Mouse (Mus musculus): ENCODE results near the gene Thap12. TPM values are rescaled to one million over a fixed set of nuclear protein-coding genes. Genes with fewer than 3 reads are reported as not detected.

Thap12 gene
- 10 to 100 TPM; 64.2 to 80.5 TPM for total RNA-seq (2021)
- long read RNA-seq, experiment 1, transcript Thap12-204 (5 exons, 607 nt), result minor isoform, 5 of 58 reads
- long read RNA-seq, experiment 1, transcript Thap12-202 (6 exons, 1,123 nt), result minor isoform, 7 of 58 reads
- long read RNA-seq, experiment 1, transcript Thap12-201 (5 exons, 3,723 nt), result major isoform, 39 of 58 reads
- long read RNA-seq, experiment 1, partial matches to known transcripts, result 2 of 58 reads
- long read RNA-seq, experiment 1, other reads (novel, unspliced or antisense), result 5 of 58 reads
- long read RNA-seq, experiment 2, transcript Thap12-202 (6 exons, 1,123 nt), result minor isoform, 9 of 75 reads
- long read RNA-seq, experiment 2, transcript Thap12-201 (5 exons, 3,723 nt), result major isoform, 38 of 75 reads
- long read RNA-seq, experiment 2, partial matches to known transcripts, result 19 of 75 reads
- long read RNA-seq, experiment 2, other reads (novel, unspliced or antisense), result 5 of 75 reads

DNA sequence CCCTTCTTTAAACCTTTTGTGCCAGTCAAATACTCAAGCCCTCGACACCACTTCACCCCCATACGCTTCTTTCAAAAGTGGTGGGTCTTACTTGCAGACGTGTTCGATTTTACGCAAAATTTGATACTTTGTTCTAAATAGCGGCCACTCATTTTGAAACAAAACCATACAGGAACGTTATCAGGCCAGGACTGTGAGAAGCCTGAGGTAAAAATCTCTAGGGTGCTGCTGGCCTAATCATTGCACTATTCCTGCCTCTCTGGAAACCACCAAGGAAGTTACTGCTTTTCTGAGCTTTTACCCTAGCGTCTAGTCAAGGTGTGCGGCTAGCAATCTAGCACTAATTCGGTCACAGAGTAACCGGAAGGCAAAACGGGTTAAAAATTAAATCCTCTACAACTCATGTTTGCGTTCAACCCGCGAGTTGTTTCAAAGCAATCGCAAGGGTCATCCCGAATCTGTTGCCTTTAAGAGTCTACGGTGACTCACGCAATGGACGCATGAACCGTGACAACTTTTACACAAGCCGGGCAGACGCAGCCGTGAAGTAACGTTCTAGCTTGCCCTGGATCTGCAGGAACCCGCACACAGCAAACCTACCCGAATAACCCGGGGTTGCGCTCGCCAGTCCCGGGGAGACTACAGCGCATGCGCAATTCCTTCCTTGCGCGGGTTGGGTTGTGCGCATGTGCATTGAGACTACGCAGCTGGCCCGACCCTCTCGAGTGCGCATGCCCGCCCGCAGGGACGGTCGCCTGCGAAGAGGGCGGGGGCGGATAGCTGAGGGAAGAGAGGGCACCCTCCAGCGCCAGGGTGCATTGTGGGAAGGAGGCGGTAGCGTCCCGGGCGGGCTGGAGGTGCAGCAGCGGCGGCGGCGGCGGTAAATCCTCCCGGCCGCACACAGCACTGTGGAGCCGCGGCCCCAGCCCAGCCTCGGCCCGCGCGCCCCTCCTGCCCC is at the start of gene Thap12:
Gene Thap12 (plus strand): TSS at position 821 of the 958 bp plus-strand sequence.
- peak; percentile 99 for DNase-seq (ENCODE audit: low spot score in 2 of 2)

DNA sequence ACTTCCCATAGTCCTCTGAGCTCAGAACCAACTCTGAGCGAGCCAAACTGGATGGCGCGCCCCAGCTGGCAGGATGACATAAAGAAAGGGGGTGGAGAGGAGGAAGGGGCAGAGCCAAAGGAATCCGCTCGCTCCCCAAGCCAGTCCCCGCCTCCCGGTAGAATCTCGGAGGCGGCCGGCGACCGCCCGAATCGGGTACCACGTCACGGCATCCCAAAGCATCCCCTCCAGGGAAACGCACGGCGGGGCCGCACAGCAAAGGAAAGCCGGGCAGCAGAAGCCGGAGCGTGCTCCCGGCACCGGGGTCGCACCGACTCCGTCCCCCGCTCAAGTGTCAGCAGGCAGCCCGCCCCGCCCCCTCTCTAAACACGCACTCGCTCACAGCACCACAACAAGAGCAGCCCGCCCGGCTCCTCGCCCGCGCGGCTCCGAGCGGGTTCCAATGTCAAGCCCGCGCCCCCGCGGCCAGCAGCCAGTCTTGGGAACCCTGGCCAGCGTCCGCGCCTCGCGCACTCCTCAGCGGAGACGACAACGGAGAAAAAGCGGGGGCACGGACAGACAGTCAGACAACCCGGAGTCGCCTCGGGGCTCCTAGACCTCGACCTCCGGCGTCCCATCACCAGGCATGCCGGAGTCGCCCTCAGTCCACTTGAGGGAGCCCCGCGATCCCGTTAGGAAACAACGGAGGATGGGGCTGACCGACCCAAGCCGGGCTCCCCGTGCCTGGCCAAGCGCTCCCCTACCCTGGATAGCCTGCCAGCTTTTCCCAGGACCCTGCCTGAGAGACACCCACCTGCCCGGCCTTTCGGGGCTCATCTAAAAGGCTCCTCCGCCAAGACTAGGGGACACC is 47.0 kb upstream of the Thap12 start:
- peak; percentile 69 to 73 for DNase-seq (ENCODE audit: low spot score in 2 of 2)

DNA sequence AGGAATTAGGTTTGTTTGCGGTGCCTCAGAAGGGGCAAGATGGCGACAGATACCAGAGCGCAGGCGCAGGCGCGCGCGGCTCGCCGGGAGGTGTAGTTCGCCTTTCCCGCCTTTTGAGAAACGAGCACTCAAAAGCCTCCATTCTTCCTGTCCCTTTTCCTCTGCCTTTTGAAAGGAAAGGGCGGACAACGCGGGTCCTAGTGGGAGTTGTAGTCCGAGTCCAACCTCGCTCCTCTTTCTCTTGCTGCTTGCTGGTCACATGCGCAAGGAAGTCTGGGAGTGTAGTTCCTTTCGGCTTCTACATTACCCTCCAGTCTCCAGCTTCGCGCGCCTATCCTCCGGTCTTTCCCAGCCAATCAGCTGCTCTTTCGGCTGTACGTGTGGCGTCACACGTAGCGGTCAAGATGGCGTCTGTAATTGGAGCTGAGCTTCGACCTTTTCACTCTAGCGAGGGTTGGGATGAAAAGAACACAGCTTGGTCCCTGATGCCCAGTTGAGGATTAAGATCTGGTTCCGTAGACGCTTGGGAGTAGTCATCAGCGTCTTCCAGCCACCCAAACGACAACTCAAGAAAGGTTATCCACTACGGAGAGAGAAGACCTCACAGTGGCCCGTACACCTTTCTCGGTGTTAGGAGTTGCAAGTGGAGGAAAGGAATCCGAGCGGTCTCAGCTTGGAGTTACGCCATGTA is 46.2 kb upstream of the Thap12 start, which contains the start of gene Emsy:
Gene Emsy (minus strand): TSS at position 253 of the 691 bp plus-strand sequence.
- peak; percentile 82 to 84 for DNase-seq (ENCODE audit: low spot score in 2 of 2)

- DNase-seq (ENCODE audit: low spot score in 2 of 2), result no peak
Observed at GRCm38 (mm10) chr7:98665166-98665565, 37.7 kb upstream of the Thap12 start.

DNA sequence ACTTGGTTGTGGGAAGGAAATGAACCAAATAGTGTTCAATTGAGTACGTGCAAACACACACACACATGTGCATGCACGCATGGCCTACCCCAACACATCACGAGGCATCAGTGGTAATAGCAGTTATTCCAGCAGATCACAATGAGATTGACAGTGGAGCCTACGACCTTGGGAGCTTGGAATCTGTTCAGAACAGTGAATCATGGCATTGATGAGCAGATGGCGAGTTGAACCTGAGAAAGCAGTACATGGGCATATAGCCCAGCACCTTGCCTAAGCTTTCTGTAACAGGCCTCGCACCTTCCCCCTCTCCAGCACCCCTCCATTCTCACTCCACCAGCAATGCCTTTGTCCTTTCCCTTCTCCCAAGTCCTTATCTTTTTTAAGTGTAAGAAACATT is 37.2 kb upstream of the Thap12 start:
- DNase-seq (ENCODE audit: low spot score in 2 of 2), result no peak

DNA sequence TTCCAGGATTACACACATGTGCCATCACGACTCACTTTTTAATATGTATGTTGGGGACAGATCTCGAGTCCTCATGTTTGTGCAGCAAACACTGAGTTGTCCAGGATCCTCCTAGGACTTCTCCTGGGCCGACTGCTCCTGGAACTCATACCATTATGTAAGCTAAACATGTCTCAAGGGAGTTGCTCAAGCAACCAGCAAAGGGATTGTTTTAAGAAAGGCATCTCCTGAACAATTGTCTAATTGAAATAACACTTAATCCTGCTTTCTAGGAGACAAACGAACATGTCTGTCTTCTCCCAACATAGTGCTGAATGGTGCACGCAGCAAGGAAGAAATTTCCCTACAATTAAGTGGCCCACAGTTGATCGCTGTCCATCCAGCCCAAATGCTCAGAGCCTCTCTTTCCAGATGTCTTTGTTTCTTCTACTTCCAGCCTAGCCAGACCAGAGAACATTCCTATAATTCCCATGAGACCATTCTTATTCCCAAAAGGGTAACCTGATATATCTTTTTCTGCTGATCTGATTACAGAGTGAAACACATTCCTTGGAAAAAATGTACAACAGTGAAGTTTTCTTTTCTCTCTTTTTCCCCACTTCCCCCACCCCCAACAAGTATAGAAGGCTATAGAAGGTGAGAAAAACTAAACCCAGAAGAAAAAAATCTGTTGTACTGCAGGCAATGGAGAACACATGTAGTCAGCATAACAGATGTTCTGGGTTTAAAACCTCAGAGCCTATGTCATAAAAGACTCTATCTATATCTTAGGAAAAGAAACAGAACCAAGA is 34.8 kb upstream of the Thap12 start:
- no peak for DNase-seq (ENCODE audit: low spot score in 2 of 2)

GRCm38 (mm10) chr7:98670831-98671230 is 32.1 kb upstream of the Thap12 start:
- no peak for DNase-seq (ENCODE audit: low spot score in 2 of 2)

GRCm38 (mm10) chr7:98671416-98671815 is 31.5 kb upstream of the Thap12 start:
- no peak for DNase-seq (ENCODE audit: low spot score in 2 of 2)

- no peak for DNase-seq (ENCODE audit: low spot score in 2 of 2)
Observed at GRCm38 (mm10) chr7:98672241-98672955, 30.5 kb upstream of the Thap12 start.

DNA sequence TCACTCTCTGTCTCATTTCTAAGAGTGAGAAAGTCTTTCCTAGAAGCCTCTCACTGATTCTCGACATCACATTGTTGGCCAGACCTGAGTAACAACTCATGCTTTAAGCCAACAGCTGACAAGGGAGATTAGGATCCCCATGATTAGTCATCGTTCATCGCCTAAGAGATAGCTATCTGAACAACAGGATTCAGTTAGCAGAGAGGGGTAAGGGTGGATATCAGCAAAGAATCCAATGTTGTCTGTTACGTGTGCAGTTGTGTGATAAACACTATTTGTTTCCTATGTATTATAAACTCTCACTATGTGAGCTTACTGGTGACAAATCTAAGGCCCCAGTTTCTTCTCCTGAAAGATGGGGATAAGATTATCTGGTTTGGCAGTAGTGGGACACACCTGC is 28.6 kb upstream of the Thap12 start:
- DNase-seq (ENCODE audit: low spot score in 2 of 2), result no peak

- DNase-seq (ENCODE audit: low spot score in 2 of 2), result no peak
Observed at GRCm38 (mm10) chr7:98677511-98677910, 25.4 kb upstream of the Thap12 start.

GRCm38 (mm10) chr7:98678441-98678840 is 24.5 kb upstream of the Thap12 start:
- DNase-seq (ENCODE audit: low spot score in 2 of 2), result no peak

GRCm38 (mm10) chr7:98680691-98681090 is 22.2 kb upstream of the Thap12 start:
- no peak for DNase-seq (ENCODE audit: low spot score in 2 of 2)

GRCm38 (mm10) chr7:98682821-98683220 is 20.1 kb upstream of the Thap12 start:
- DNase-seq (ENCODE audit: low spot score in 2 of 2), result no peak

DNA sequence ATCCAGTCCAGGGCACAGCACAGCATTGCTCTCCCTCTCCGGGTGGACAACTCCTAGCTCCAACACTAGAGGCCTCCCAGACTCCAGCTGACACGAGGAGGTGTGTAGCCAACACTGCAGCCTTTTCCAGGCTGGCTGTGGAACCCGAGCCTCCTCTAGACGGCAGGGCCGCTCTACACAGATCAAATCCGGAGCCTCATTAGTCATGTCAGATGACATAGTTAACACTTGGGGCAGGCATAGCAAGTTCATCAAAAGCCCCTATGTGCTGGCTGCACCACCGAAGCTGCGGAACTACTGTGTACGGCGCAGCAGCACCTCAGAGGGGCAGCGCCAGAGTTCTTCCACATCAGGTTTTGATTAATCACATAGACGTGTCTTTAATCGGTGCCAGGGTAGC is 17.0 kb upstream of the Thap12 start:
- no peak for DNase-seq (ENCODE audit: low spot score in 2 of 2)

- DNase-seq (ENCODE audit: low spot score in 2 of 2), result no peak
Observed at GRCm38 (mm10) chr7:98690126-98690525, 12.8 kb upstream of the Thap12 start.

GRCm38 (mm10) chr7:98690831-98691230 is 12.1 kb upstream of the Thap12 start:
- no peak for DNase-seq (ENCODE audit: low spot score in 2 of 2)

- no peak for DNase-seq (ENCODE audit: low spot score in 2 of 2)
Observed at GRCm38 (mm10) chr7:98692761-98693546, 9.9 kb upstream of the Thap12 start.

All from adrenal gland, adult 18-20 months (tissue).